Mouse (Mus musculus): ENCODE measurements at regions not wholly inside any gene's neighbourhood (a gene's known extent, or its start where the extent isn't known, plus 50 kb on each side); places are given as distances from the start of the nearest gene placed in this dataset.

- Histone ChIP-seq H3ac (ENCODE audit: control insufficient read depth, insufficient read length) (no peak overlapping the region), H3K27me3 (ENCODE audit: control insufficient read depth, insufficient read depth, insufficient read length) (no peaks in the 10 kb centered on the region), H3K36me3 (ENCODE audit: control insufficient read depth, insufficient read depth) (no peaks in the 10 kb centered on the region)
These were observed 167.2 kb upstream of the Sulf2 start for GRCm38 (mm10) chr2:166322668-166323043.

GRCm38 (mm10) chr2:166321992-166322667 lies 166.7 kb upstream of the Sulf2 start:
- Histone ChIP-seq H3K4me2 (ENCODE audit: low read depth) (no peak overlapping the region), H3K27me3 (ENCODE audit: control insufficient read depth, insufficient read depth, insufficient read length) (no peaks in the 10 kb centered on the region), H3K36me3 (ENCODE audit: control insufficient read depth, insufficient read depth) (no peaks in the 10 kb centered on the region), H3K4me3 (no peak overlapping the region), H3ac (ENCODE audit: control insufficient read depth, insufficient read length) (no peak overlapping the region), H3K79me2 (ENCODE audit: control insufficient read depth, insufficient read depth) (no peaks in the 10 kb centered on the region)
- TF ChIP-seq MYOD1 (IDR thresholded peaks at IDR 0.05; ENCODE audit: control insufficient read depth in 1 of 3, insufficient read length in 2 of 3, low read depth in 2 of 3) (no peak), E2F4 (IDR thresholded peaks at IDR 0.05; ENCODE audit: insufficient read depth) (no peak), MAX (IDR thresholded peaks at IDR 0.05; ENCODE audit: low read depth) (no peak), POLR2AphosphoS2 (IDR thresholded peaks at IDR 0.05; ENCODE audit: insufficient read length, low read depth) (no peak), SRF (IDR thresholded peaks at IDR 0.05; ENCODE audit: control insufficient read depth, insufficient read length, low read depth) (no peak), USF1 (IDR thresholded peaks at IDR 0.05; ENCODE audit: low read depth) (no peak), MYOG (IDR thresholded peaks at IDR 0.05; ENCODE audit: control insufficient read depth in 1 of 3, insufficient read depth in 1 of 3, insufficient read length in 2 of 3, low read depth in 2 of 3) (no peak), CEBPB (IDR thresholded peaks at IDR 0.05; ENCODE audit: insufficient read depth, poor library complexity, severe bottlenecking) (no peak), TCF12 (IDR thresholded peaks at IDR 0.05; ENCODE audit: insufficient read depth, poor library complexity, severe bottlenecking) (no peak), POLR2A (IDR thresholded peaks at IDR 0.05; ENCODE audit: insufficient read length, low read depth) (no peak), REST (IDR thresholded peaks at IDR 0.05; ENCODE audit: insufficient read depth, insufficient read length) (no peak), TCF3 (IDR thresholded peaks at IDR 0.05; ENCODE audit: insufficient read length, low read depth) (no peak)

More at GRCm38 (mm10) chr2:166322668-166323043, 167.2 kb upstream of the Sulf2 start:
- H3K4me3 ChIP-seq = no peak overlapping the region
- TF ChIP-seq TCF12 (IDR thresholded peaks at IDR 0.05; ENCODE audit: insufficient read depth, poor library complexity, severe bottlenecking) (no peak), TCF3 (IDR thresholded peaks at IDR 0.05; ENCODE audit: insufficient read length, low read depth) (no peak), MYOD1 (IDR thresholded peaks at IDR 0.05; ENCODE audit: control insufficient read depth in 1 of 3, insufficient read length in 2 of 3, low read depth in 2 of 3) (no peak), E2F4 (IDR thresholded peaks at IDR 0.05; ENCODE audit: insufficient read depth) (no peak), POLR2AphosphoS2 (IDR thresholded peaks at IDR 0.05; ENCODE audit: insufficient read length, low read depth) (no peak), CEBPB (IDR thresholded peaks at IDR 0.05; ENCODE audit: insufficient read depth, poor library complexity, severe bottlenecking) (no peak), MYOG (IDR thresholded peaks at IDR 0.05; ENCODE audit: control insufficient read depth in 1 of 3, insufficient read depth in 1 of 3, insufficient read length in 2 of 3, low read depth in 2 of 3) (no peak), POLR2A (IDR thresholded peaks at IDR 0.05; ENCODE audit: insufficient read length, low read depth) (no peak), SRF (IDR thresholded peaks at IDR 0.05; ENCODE audit: control insufficient read depth, insufficient read length, low read depth) (no peak), MAX (IDR thresholded peaks at IDR 0.05; ENCODE audit: low read depth) (no peak), USF1 (IDR thresholded peaks at IDR 0.05; ENCODE audit: low read depth) (no peak), REST (IDR thresholded peaks at IDR 0.05; ENCODE audit: insufficient read depth, insufficient read length) (no peak)
- H3K4me2 ChIP-seq (ENCODE audit: low read depth) = no peak overlapping the region
- no peaks in the 10 kb centered on the region for H3K79me2 ChIP-seq (ENCODE audit: control insufficient read depth, insufficient read depth)

- no peaks in the 10 kb centered on the region for H3K79me2 ChIP-seq (ENCODE audit: control insufficient read depth, insufficient read depth)
- H3ac ChIP-seq (ENCODE audit: control insufficient read depth, insufficient read length) = no peak overlapping the region
- H3K27me3 ChIP-seq (ENCODE audit: control insufficient read depth, insufficient read depth, insufficient read length) = no peaks in the 10 kb centered on the region
- no peaks in the 10 kb centered on the region for H3K36me3 ChIP-seq (ENCODE audit: control insufficient read depth, insufficient read depth)
- TF ChIP-seq USF1 (IDR thresholded peaks at IDR 0.05; ENCODE audit: low read depth) (no peak), TCF3 (IDR thresholded peaks at IDR 0.05; ENCODE audit: insufficient read length, low read depth) (no peak), SRF (IDR thresholded peaks at IDR 0.05; ENCODE audit: control insufficient read depth, insufficient read length, low read depth) (no peak), E2F4 (IDR thresholded peaks at IDR 0.05; ENCODE audit: insufficient read depth) (no peak), MYOD1 (IDR thresholded peaks at IDR 0.05; ENCODE audit: control insufficient read depth in 1 of 3, insufficient read length in 2 of 3, low read depth in 2 of 3) (no peak)
- no peak overlapping the region for H3K4me3 ChIP-seq
- no peak overlapping the region for H3K4me2 ChIP-seq (ENCODE audit: low read depth)
These were observed 161.0 kb upstream of the Sulf2 start for GRCm38 (mm10) chr2:166316409-166316916.

GRCm38 (mm10) chr2:166310438-166310837 lies 155.0 kb upstream of the Sulf2 start:
- TF ChIP-seq TCF12 (IDR thresholded peaks at IDR 0.05; ENCODE audit: insufficient read depth, poor library complexity, severe bottlenecking) (no peak), POLR2A (IDR thresholded peaks at IDR 0.05; ENCODE audit: insufficient read length, low read depth) (no peak), USF1 (IDR thresholded peaks at IDR 0.05; ENCODE audit: low read depth) (no peak), MYOG (IDR thresholded peaks at IDR 0.05; ENCODE audit: control insufficient read depth in 1 of 3, insufficient read depth in 1 of 3, insufficient read length in 2 of 3, low read depth in 2 of 3) (no peak), MAX (IDR thresholded peaks at IDR 0.05; ENCODE audit: low read depth) (no peak), E2F4 (IDR thresholded peaks at IDR 0.05; ENCODE audit: insufficient read depth) (no peak), CEBPB (IDR thresholded peaks at IDR 0.05; ENCODE audit: insufficient read depth, poor library complexity, severe bottlenecking) (no peak), TCF3 (IDR thresholded peaks at IDR 0.05; ENCODE audit: insufficient read length, low read depth) (no peak), MYOD1 (IDR thresholded peaks at IDR 0.05; ENCODE audit: control insufficient read depth in 1 of 3, insufficient read length in 2 of 3, low read depth in 2 of 3) (no peak), REST (IDR thresholded peaks at IDR 0.05; ENCODE audit: insufficient read depth, insufficient read length) (no peak), POLR2AphosphoS2 (IDR thresholded peaks at IDR 0.05; ENCODE audit: insufficient read length, low read depth) (no peak), SRF (IDR thresholded peaks at IDR 0.05; ENCODE audit: control insufficient read depth, insufficient read length, low read depth) (no peak)
- Histone ChIP-seq H3K4me2 (ENCODE audit: low read depth) (no peak overlapping the region), H3K79me2 (ENCODE audit: control insufficient read depth, insufficient read depth) (no peaks in the 10 kb centered on the region), H3K4me3 (no peak overlapping the region), H3ac (ENCODE audit: control insufficient read depth, insufficient read length) (no peak overlapping the region), H3K27me3 (ENCODE audit: control insufficient read depth, insufficient read depth, insufficient read length) (no peaks in the 10 kb centered on the region), H3K36me3 (ENCODE audit: control insufficient read depth, insufficient read depth) (no peaks in the 10 kb centered on the region)
